Mouse (Mus musculus) cortical plate, adult 2 months (tissue): ENCODE measurements around the gene Sirt2. TPM values are rescaled to one million over a fixed set of nuclear protein-coding genes. Genes with fewer than 3 reads are reported as not detected.

ENCODE experiments used
- H3K27ac ChIP-seq: fragments of 200-500 bp; 2 replicates; pipeline ENCODE4 v1.5.1; 2012; ENCODE audit warnings: low read length, control low read depth, inconsistent platforms; ENCODE audit not compliant: insufficient read depth
- H3K4me1 ChIP-seq: fragments of 200-500 bp; 2 replicates; pipeline ENCODE4 v1.6.1; 2011; ENCODE audit warnings: low read length; ENCODE audit not compliant: control insufficient read depth, insufficient read depth
- H3K4me3 ChIP-seq: fragments of 200-500 bp; 2 replicates; pipeline ENCODE4 v1.5.1; 2011; ENCODE audit warnings: mild to moderate bottlenecking, low read length, control low read depth; ENCODE audit not compliant: insufficient read depth
- CTCF ChIP-seq: fragments of 200-500 bp; IDR thresholded peaks from 2 replicates; pipeline ENCODE4 v1.5.1; 2011; ENCODE audit warnings: mild to moderate bottlenecking, control low read depth, low read length; ENCODE audit not compliant: insufficient read depth; ENCODE audit errors: extremely low read depth
- POLR2A ChIP-seq: fragments of 200-500 bp; IDR thresholded peaks from 2 replicates; pipeline ENCODE4 v1.6.1; 2011; ENCODE audit warnings: mild to moderate bottlenecking, low read length, control low read depth; ENCODE audit not compliant: insufficient read depth; ENCODE audit errors: extremely low read depth
- polyA plus RNA-seq: library from polyadenylated mRNA; depleted of rRNA; stranded (reverse); fragments of >200 nt; gene quantifications from 2 replicates; pipeline ENCODE4 v1.2.3, GENCODE M21; 2012

Gene Sirt2
- polyA plus RNA-seq, 1 experiment = 291 TPM

GRCm38 (mm10) chr7:28818861-28819452, 52.4 kb downstream of the Sirt2 start:
- TF ChIP-seq CTCF (no peak), POLR2A (no peak)

DNA sequence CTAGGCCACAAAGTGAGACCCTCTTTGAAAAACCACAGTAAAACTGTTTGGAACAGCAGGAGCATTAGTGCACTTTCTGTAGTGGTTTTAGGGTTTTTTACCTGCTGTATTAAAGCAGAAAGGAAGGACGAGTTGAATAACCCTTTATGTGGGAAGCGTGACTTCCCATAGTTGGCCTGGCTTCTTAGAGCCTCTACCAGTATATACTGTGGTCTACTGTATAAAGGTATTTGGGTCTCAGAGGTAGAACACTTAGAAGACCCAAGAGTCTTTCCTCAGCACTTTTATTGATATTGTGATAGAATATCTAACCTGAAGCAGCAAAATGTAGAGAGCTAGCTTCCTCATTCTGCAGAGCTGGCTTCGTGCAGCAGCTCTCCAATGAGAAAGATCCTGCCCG, 53.0 kb downstream of the Sirt2 start:
- Histone ChIP-seq H3K4me3 (no peak overlapping the region), H3K27ac (0 out of 2 replicates have a peak overlapping the region, but pooled peaks have one; percentile 13), H3K4me1 (peaks cover 14% of the 10 kb centered on the region)
- no peak for TF ChIP-seq POLR2A
- no peak for TF ChIP-seq CTCF

More at GRCm38 (mm10) chr7:28818861-28819452, 52.4 kb downstream of the Sirt2 start:
- Histone ChIP-seq H3K27ac (no peak overlapping the region), H3K4me1 (peaks cover 14% of the 10 kb centered on the region), H3K4me3 (no peak overlapping the region)

DNA sequence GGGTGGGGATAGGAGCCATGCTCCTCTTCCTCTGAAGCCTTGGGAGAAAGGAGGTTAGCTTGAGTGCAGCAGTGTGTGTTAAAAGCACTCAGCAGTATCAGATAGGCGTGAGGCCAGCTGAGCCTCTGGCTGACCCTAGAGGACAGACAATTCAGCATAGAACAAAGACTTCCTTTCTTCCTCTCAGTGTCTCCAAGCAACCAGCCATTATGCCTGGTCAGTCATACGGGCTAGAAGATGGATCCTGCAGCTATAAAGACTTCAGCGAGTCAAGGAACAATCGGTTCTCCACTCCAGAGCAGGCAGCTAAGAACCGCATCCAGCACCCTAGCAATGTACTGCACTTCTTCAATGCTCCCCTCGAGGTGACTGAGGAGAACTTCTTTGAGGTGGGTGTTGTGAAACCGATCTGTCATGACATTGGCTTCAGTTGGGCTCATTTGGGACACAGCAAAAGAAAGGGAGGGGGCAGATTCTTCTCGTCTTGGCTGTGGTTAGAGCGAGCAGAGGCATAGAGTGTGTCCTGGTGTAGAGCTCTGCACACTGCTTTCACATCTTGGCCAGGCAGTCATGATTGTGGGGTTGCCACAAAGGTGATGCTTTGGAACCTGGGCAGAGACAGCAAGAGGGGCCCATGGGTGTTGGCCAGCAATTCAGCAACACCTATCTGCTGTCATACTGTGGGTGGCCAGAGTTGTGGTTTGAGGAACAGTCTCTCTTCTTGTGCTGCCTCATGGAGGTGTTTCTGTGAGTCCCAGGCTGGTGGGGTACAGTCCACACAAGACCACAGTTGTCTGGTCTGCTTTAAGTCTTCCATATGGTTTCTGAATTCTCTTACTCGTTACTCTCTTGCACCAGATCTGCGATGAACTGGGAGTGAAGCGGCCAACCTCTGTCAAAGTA, 54.1 kb downstream of the Sirt2 start:
- Histone ChIP-seq H3K27ac (peak overlapping the region; percentile 43; the same call in 1 of the 2 replicates), H3K4me3 (no peak overlapping the region), H3K4me1 (peaks cover 15% of the 10 kb centered on the region)
- TF ChIP-seq CTCF (no peak), POLR2A (no peak)

DNA sequence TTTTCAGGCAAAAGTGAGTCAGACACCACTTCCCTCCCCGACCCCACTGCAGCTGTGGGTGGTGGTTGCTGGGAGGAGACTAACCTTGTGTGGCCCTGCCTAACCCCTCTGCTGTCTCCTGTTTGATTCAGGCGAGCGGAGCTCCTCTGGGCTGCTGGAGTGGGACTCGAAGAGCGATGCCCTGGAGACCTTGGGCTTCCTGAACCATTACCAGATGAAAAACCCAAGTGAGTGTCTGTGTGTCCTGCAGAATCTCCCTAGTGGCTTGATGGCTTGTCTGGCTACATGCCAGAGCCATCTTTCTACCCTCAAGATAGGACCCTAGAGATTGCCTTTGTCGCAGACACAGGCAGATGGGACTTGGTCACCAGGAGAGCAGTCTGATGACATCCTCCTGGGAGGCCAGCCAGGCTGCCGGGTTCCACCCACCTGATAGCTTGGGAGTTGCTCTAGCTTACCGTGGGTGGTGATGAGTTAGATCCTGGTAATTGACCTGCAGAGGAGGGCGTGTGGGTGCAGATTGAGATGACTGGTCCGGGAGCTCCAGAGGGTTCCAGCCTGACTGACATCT, 54.8 kb downstream of the Sirt2 start:
- TF ChIP-seq CTCF (no peak), POLR2A (no peak)
- no peak overlapping the region for H3K27ac ChIP-seq
- H3K4me1 ChIP-seq = peaks cover 15% of the 10 kb centered on the region
- no peak overlapping the region for H3K4me3 ChIP-seq

GRCm38 (mm10) chr7:28822556-28822955, 56.0 kb downstream of the Sirt2 start:
- Histone ChIP-seq H3K27ac (no peak overlapping the region), H3K4me1 (peaks cover 13% of the 10 kb centered on the region), H3K4me3 (no peak overlapping the region)
- peak; percentile 23; the same call in 1 of the 2 replicates for TF ChIP-seq POLR2A
- TF ChIP-seq CTCF = no peak

DNA sequence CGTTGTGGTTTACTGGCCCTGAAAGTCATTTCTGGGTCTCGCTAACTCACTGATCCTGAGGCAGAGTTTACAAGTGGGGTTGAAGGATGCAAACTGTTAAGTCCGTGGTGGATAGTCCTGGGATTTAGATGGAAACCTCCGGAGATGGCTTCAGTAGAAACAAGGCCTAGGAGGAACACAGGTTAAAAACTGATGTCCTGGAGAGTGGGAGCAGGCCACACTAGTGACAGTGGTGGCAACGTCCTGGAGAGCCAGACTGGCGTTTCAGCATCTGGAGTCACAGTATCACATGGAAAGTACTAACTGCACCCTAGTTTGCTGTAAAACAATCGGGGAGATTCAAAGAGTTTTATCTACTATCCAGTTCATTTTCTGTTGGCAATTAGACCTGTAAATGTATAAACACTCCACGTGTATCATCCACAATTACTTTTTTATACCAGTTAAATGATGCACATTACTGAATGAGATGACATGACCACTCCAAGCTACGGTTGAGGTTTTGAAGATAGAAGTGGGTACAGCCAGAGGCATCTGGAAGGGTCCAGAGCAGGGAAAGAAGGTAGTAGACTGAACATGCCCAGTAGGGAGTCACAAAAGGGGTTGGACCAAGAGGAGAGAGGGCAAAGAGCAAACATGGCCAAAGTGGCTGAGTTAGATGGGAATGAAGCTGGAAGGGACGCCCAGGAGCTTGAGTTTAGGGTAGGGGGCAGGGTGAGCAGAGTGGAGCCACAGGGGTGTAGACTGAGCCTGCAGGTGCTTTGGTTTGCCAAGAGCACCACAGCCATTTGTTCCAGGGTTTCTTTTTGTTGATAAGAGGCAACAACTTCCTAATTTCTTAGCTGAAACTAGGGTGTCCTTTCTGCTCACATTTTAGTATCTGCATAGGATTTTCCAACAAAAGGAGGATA, 56.7 kb downstream of the Sirt2 start:
- H3K27ac ChIP-seq = no peak overlapping the region
- H3K4me3 ChIP-seq = no peak overlapping the region
- TF ChIP-seq POLR2A = no peak
- no peak for TF ChIP-seq CTCF
- peaks cover 13% of the 10 kb centered on the region for H3K4me1 ChIP-seq

GRCm38 (mm10) chr7:28823932-28824331, 57.4 kb downstream of the Sirt2 start:
- TF ChIP-seq CTCF (no peak), POLR2A (no peak)
- no peak overlapping the region for H3K4me3 ChIP-seq
- H3K4me1 ChIP-seq = peaks cover 13% of the 10 kb centered on the region
- no peak overlapping the region for H3K27ac ChIP-seq

- peaks cover 13% of the 10 kb centered on the region for H3K4me1 ChIP-seq
- TF ChIP-seq POLR2A (peak; percentile 73), CTCF (no peak)
- peak within 1 kb of the TSS; percentile 47 for H3K4me3 ChIP-seq
- H3K27ac ChIP-seq = peak within 1 kb of the TSS; percentile 93
Observed at GRCm38 (mm10) chr7:28824941-28825685, 58.6 kb downstream of the Sirt2 start, which contains the start of gene Ech1. Ech1 (plus strand) TSS chr7:28825217.
